Mouse (Mus musculus) testis, adult 2 months (tissue): ENCODE results near the gene Rspry1.
A peak's percentile ranks its signal among the peaks of the same experiment; 100 is the strongest.

ENCODE experiments used
- CTCF ChIP-seq: fragments of 200-500 bp; IDR thresholded peaks from 2 replicates; pipeline ENCODE4 v1.5.1; 2012; ENCODE audit warnings: low read depth, mild to moderate bottlenecking, inconsistent platforms, low read length, moderate library complexity; ENCODE audit not compliant: control insufficient read depth, insufficient read depth, insufficient replicate concordance
- POLR2A ChIP-seq: fragments of 200-500 bp; IDR thresholded peaks from 2 replicates; pipeline ENCODE4 v1.6.1; 2012; ENCODE audit warnings: low read depth, mild to moderate bottlenecking, inconsistent platforms, low read length, moderate library complexity; ENCODE audit not compliant: control insufficient read depth

GRCm38 (mm10) chr8:94601607-94602385 lies at the start of gene Rspry1, which contains the start of gene Fam192a:
- peak; percentile 99 for TF ChIP-seq POLR2A
- peak; percentile 13; the same call in 1 of the 2 replicates for TF ChIP-seq CTCF
